In genomic region chr2:30708001-30708683, GRCm38 (mm10) we compare ENCODE assay signal across 8 mouse cellular contexts.
DNase-seq lines count a peak whose midpoint lies in the region; ATAC-seq and TF ChIP-seq lines count a peak whose summit lies in the region.

No protein-coding gene starts in this region.

- peak; percentile 71 for ATAC-seq in embryonic facial prominence, embryonic 12.5 days (ENCODE audit: insufficient number of reproducible peaks, insufficient read depth, low FRiP score, low TSS enrichment)
- ATAC-seq in liver, embryonic 15.5 days (ENCODE audit: insufficient read depth): 0 out of 2 replicates have a peak, but pooled peaks have one; percentile 13

- H3K4me3 ChIP-seq in thymus, adult 2 months (ENCODE audit: control insufficient read depth, insufficient read depth, low read length): peak overlapping the region; percentile 35
- peak overlapping the region; percentile 35 for H3K4me3 ChIP-seq in embryonic facial prominence, embryonic 12.5 days
- H3K4me3 ChIP-seq in heart, embryonic 10.5 days: peak overlapping the region; percentile 58
- peak overlapping the region; percentile 39 for H3K4me3 ChIP-seq in liver, embryonic 15.5 days (replicated peaks)
- peak overlapping the region; percentile 45 for H3K4me3 ChIP-seq in olfactory bulb, adult 2 months (ENCODE audit: insufficient read depth, low read depth, low read length)

- peak overlapping the region; percentile 1; the same call in 1 of the 2 replicates for H3K27ac ChIP-seq in thymus, adult 2 months (ENCODE audit: control insufficient read depth, insufficient read depth, low read length)
- peak overlapping the region; percentile 100 for H3K27ac ChIP-seq in embryonic facial prominence, embryonic 12.5 days
- H3K27ac ChIP-seq in heart, embryonic 10.5 days: peak overlapping the region; percentile 97
- peak overlapping the region; percentile 74 for H3K27ac ChIP-seq in liver, embryonic 15.5 days (replicated peaks)
- peak overlapping the region; percentile 98 for H3K27ac ChIP-seq in olfactory bulb, adult 2 months (ENCODE audit: insufficient read depth, low read depth, low read length)

- H3K36me3 ChIP-seq in thymus, adult 2 months (ENCODE audit: control insufficient read depth, insufficient read depth, low read length): no peaks in the 10 kb centered on the region
- H3K36me3 ChIP-seq in embryonic facial prominence, embryonic 12.5 days: no peaks in the 10 kb centered on the region
- peaks cover 4% of the 10 kb centered on the region; the same call in 1 of the 2 replicates for H3K36me3 ChIP-seq in heart, embryonic 10.5 days
- no peaks in the 10 kb centered on the region for H3K36me3 ChIP-seq in liver, embryonic 15.5 days (replicated peaks)

- peak overlapping the region; percentile 75 for H3K9ac ChIP-seq in embryonic facial prominence, embryonic 12.5 days
- H3K9ac ChIP-seq in liver, embryonic 15.5 days: no peak overlapping the region

- H3K4me1 ChIP-seq in thymus, adult 2 months (replicated peaks; ENCODE audit: control insufficient read depth, insufficient read depth, low read length): peaks cover 32% of the 10 kb centered on the region
- H3K4me1 ChIP-seq in embryonic facial prominence, embryonic 12.5 days: peaks cover 52% of the 10 kb centered on the region
- peaks cover 73% of the 10 kb centered on the region for H3K4me1 ChIP-seq in heart, embryonic 10.5 days
- H3K4me1 ChIP-seq in liver, embryonic 15.5 days (replicated peaks): peaks cover 19% of the 10 kb centered on the region
- H3K4me1 ChIP-seq in olfactory bulb, adult 2 months (ENCODE audit: control insufficient read depth, insufficient read depth, low read length): peaks cover 55% of the 10 kb centered on the region

- no peak for TF ChIP-seq CTCF in thymus, adult 2 months (IDR thresholded peaks at IDR 0.05; ENCODE audit: borderline replicate concordance, control insufficient read depth, extremely low read depth, insufficient read depth, low read length, poor library complexity)
- no peak for TF ChIP-seq CTCF in olfactory bulb, adult 2 months (IDR thresholded peaks at IDR 0.05; ENCODE audit: insufficient read depth, low read depth, low read length)

- no peaks in the 10 kb centered on the region for H3K9me3 ChIP-seq in embryonic facial prominence, embryonic 12.5 days
- H3K9me3 ChIP-seq in heart, embryonic 10.5 days: no peaks in the 10 kb centered on the region; the same call in 1 of the 2 replicates
- H3K9me3 ChIP-seq in liver, embryonic 15.5 days (replicated peaks): no peaks in the 10 kb centered on the region

- TF ChIP-seq POLR2A in thymus, adult 2 months (IDR thresholded peaks at IDR 0.05; ENCODE audit: control insufficient read depth, extremely low read depth, insufficient read depth, low read length, poor library complexity): no peak
- TF ChIP-seq POLR2A in olfactory bulb, adult 2 months (IDR thresholded peaks at IDR 0.05; ENCODE audit: insufficient read depth, low read depth, low read length): no peak

- H3K4me2 ChIP-seq in embryonic facial prominence, embryonic 12.5 days (replicated peaks): peak overlapping the region; percentile 71
- peak overlapping the region; percentile 66 for H3K4me2 ChIP-seq in liver, embryonic 15.5 days

- DNase-seq in thymus, adult 2 months: peak; percentile 49
- DNase-seq in thymus, adult 18-20 months: no peak
- DNase-seq in heart, embryonic 10.5 days (ENCODE audit: low spot score): peak; percentile 82
- peak; percentile 85 to 90 for DNase-seq in kidney, adult 8-10 months
- DNase-seq in urinary bladder, postnatal 10 days (ENCODE audit: low spot score): peak; percentile 62

- no peaks in the 10 kb centered on the region for H3K27me3 ChIP-seq in thymus, adult 2 months (ENCODE audit: control insufficient read depth, insufficient read depth, low read length)
- no peaks in the 10 kb centered on the region for H3K27me3 ChIP-seq in embryonic facial prominence, embryonic 12.5 days
- no peaks in the 10 kb centered on the region for H3K27me3 ChIP-seq in heart, embryonic 10.5 days (ENCODE audit: insufficient read depth, poor library complexity, severe bottlenecking)
- peaks cover 71% of the 10 kb centered on the region for H3K27me3 ChIP-seq in liver, embryonic 15.5 days

- 2% methylated on average over 48 of the region's 48 CpGs for WGBS in thymus, adult 2 months
- WGBS in embryonic facial prominence, embryonic 12.5 days: under 1% methylated on average over 48 of the region's 48 CpGs
- under 1% methylated on average over 43 of the region's 48 CpGs for WGBS in heart, embryonic 10.5 days
- WGBS in liver, embryonic 15.5 days (ENCODE audit: insufficient replicate concordance): 1% methylated on average over 38 of the region's 48 CpGs
- WGBS in olfactory bulb, adult 2 months: under 1% methylated on average over 48 of the region's 48 CpGs

Comparison
In these comparisons a context has a peak if more than half of its experiments do, and no peak if none do; other contexts are left out.
1. DNase-seq: peak in thymus, adult 2 months (single experiment), heart, embryonic 10.5 days (single experiment), kidney, adult 8-10 months (2 of 2) and urinary bladder, postnatal 10 days (single experiment); none in thymus, adult 18-20 months (0 of 2).
2. H3K27ac ChIP-seq: peak in every context shown above with its lines; median percentile 100 in embryonic facial prominence, embryonic 12.5 days; 98 in olfactory bulb, adult 2 months; 97 in heart, embryonic 10.5 days; 74 in liver, embryonic 15.5 days; 1 in thymus, adult 2 months.
3. Peak in every context shown above with its lines, with median percentiles within 50 percentile points of each other: H3K4me3 ChIP-seq.